Mouse (Mus musculus) left cerebral cortex, postnatal 36 days (tissue): Measurements from ENCODE around the gene Sptssb. TPM values are rescaled to one million over a fixed set of nuclear protein-coding genes. Genes with fewer than 3 reads are reported as not detected.
A peak's percentile ranks its signal among the peaks of the same experiment; 100 is the strongest.

Experiments
- DNase-seq, 2 experiments: peaks; one replicate each; pipeline ENCODE4 v3.0.0; 2021 to 2022; ENCODE audit warnings: low spot score in 2 of 2, mixed read lengths in 1 of 2
- intact Hi-C: fragments of 180-260 bp; cut with DNase I; formaldehyde crosslinking; loops from one replicate; pipeline ENCODE4 v1.15.1; 2025
- total RNA-seq, 2 experiments: library from RNA; stranded (reverse); gene quantifications; 2 replicates each; pipeline ENCODE4 v1.2.3; 2021

Gene Sptssb
- 1 to 10 TPM; 4.1 to 4.5 TPM for total RNA-seq

DNA sequence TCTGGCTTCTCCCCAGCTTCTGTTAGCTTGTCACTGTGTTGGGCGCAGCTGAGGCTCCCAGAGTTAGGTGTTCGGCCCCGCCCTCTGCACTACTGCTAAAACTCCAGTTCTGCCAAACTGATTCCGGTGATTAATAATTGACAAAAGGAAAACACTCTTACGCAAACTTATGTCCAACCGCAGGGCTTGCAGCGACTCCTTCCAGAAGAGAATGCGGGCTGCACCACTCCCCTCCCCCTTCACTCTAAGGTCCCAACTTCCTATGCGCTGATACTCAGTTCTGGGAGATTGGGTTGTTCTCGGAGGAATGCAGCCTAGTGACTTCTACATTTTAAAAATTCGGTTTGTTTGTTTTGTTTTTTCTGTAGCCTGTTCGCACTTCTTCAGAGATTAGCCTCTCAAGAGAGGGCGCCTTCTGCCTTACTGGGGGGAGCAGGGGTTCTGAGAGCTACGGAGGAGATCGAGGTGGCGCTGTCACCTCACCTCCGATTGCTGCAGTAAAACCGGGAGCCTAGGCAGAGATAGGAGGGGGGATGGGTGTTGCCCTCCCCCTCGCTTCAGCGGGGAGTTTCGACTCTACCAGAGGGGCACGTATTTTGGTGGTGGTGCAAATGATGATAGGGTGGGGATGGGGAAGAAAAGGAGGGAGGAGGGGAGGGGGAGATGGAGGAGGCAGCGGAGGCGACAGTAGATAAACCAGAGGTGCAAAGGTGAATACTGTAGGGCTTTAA, at the start of gene Sptssb:
Sptssb (minus strand) TSS at position 83 of the 731 bp plus-strand sequence.
- intact Hi-C loops: no loop called here

DNA sequence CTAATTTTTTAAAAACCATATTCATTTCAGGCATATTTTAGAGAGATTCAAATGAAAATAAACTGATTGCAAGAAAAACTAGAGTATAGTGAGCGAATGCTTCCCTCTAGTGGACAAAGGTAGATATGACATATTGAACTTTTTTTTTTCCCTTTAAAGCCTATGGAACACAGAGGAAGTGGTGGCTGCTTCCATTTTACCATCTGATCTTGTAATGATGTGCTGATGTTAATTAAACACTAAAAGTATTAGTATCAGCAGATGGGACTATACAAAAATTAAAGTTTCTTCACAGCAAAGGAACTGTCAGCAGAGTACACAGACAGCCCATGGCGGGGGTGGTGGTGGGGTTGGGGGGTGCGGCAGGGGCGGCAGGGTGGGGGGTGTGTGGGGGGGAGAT, 48.3 kb upstream of the Sptssb start:
- intact Hi-C loops: no loop called here
- no peak for DNase-seq

More for the DNA sequence above, at the start of gene Sptssb:
- peak; percentile 29 to 35 for DNase-seq

GRCm38 (mm10) chr3:69907564-69907963, 47.8 kb upstream of the Sptssb start:
- intact Hi-C loops: no loop called here

GRCm38 (mm10) chr3:69902787-69903477, 43.2 kb upstream of the Sptssb start:
- no peak for DNase-seq
- intact Hi-C loops: no loop called here

More at GRCm38 (mm10) chr3:69907564-69907963, 47.8 kb upstream of the Sptssb start:
- DNase-seq: no peak

DNA sequence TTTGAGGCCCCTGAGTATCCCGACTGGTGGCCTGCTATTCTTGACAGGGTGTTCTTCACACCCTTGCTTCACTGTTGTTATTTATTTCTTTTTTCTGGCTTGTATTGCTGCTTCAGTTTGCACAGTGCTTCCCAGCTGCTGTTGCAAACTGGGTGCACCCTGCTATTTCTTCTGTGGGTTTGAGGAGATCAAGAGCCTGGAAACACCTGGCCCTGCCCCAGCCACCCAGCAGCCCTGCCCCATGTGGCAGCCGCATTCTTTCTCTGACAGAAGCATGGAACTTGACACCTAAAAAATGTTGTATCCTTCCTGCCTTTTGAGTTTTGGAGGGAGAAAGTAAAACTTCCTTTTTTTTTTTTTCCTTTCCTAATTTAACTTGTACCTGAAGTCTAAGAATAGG, 42.6 kb upstream of the Sptssb start:
- no peak for DNase-seq
- intact Hi-C loops: no loop called here

DNA sequence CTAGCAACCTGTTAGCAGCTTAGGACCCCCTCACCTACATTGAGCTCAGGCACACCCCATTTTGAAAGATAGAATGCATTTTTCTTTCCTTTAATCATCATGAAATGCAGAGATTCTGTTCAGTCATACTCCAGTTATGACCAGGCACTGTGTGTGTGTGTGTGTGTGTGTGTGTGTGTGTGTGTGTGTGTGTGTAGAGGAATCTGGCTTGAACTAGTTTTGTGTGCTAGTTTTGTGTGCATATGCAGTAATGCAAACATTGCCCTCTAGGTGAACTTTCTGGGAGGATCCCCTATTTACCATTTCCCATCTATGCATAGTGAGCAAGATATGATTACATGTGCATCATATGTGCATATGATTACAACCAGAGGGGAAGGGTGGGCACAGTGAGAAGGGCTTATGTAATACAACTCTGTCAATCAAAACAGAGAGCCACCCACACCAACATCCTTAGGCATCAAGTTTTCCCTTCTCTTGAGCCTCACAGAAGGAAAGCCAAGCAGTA, 42.2 kb upstream of the Sptssb start:
- intact Hi-C loops: no loop called here
- no peak for DNase-seq

- DNase-seq: no peak
- intact Hi-C loops: no loop called here
These were observed 40.6 kb upstream of the Sptssb start for GRCm38 (mm10) chr3:69900335-69900734.

DNA sequence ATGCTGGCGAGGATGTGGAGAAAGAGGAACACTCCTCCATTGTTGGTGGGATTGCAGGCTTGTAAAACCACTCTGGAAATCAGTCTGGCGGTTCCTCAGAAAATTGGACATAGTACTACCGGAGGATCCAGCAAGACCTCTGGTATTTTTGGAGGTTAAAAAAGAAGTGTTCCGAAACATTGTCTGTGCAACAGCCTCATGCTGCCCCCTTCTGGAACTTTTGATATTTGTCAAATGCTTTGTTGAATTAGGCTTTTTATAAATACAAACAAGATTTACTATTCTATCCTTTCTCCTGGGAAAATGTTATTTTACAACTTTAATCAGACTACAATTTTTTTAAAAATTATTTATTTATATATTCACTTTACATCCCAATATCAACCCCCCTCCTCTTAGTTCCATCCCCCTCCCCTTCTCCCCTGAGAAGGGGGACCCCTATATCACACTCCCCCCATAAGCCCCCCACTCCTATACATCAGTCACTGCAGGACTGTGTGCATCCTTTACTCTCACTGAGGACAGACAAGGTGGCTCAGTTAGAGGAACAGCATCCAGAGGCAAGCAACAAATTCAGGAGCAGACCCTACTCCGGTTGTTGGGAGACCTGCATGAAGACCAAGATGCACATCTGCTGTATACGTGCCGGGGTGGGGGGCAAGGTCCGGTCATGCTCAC, 38.3 kb upstream of the Sptssb start:
- no peak for DNase-seq
- intact Hi-C loops: loop anchor here (2.0 kb wide), 1 partner anchor 141 kb away; no protein-coding TSS in a partner anchor

DNA sequence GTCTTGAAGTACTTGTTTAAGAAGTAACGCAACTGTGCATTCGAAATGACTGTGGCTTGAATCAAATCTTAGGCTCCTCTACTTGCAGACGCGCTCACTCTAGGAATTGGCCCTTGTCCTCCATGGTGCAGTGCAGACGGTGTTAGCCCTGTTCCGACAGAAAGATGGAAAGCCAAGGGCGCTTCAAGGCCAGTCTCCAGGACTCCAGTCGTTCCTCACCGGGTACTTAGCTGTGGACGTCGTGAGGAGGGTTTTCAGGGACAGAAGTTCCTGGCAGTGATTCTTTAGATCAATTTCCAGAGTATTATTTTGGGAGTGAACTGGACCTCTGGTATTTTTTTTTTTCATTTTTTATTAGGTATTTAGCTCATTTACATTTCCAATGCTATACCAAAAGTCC, 35.8 kb upstream of the Sptssb start:
- intact Hi-C loops: no loop called here
- DNase-seq: no peak

DNA sequence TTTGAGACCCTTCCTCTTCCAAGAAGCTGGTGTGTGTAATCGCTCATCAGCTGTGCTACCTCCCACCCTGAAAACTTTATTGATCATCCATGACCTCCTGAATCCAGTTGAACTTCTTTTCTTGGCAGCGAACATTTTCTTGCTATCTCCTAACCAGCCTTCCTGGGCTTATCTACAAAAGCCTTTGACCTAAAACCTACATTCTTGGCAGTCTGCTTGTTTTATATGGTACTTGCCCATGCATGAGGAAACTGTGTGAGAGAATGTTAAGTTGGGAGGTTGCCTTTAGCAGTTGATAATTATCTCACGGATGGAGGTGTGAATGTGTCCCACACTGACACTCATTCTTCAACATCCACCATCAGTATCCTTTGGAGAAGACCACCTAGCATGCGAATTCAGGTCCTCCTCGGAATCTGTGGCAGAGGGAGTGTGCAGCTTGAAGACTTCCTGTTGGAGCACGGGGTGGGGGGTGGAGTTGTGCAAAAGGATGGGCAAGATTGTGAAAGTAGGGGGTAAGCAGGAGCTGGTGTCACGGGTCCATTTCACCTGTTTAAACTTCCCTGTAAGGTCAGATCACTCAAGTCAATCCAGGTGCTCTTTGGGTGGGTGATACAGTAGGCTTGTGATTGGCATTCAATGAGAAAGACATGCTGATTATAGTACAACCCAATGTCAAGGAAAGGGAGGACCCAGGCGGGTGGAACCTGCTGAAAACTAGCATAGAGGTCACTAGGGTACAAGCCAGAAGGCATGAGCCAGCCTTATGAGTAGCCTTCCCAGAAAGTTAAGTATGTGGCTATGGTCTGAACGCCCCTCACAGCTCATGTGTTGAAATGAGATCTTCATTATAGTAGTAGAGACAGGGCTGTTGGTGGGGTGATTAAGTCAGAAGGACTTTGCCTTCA, 32.7 kb upstream of the Sptssb start:
- intact Hi-C loops: no loop called here
- DNase-seq: no peak

GRCm38 (mm10) chr3:69885866-69886265, 26.1 kb upstream of the Sptssb start:
- DNase-seq: no peak
- intact Hi-C loops: no loop called here

DNA sequence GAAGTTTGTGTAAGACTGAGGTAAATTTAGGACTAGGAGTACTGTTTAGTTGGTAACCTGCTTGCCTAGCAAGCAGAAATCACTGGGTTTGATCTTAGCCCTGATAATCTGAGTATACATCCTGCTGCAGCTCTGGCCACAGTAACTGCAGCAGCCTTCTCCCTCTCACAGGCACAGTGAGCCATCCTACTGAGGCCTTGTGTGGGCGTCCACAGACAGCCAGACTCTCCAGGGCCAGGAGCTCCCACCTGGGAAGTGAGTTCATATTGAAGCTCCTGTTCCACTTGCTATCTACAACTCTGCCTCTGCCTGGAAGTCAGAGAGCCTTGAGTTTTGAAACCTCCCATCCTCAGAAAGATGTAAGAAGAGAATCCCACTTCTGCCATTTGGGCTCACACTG, 24.0 kb upstream of the Sptssb start:
- intact Hi-C loops: no loop called here
- DNase-seq: peak; percentile 33 to 43

DNA sequence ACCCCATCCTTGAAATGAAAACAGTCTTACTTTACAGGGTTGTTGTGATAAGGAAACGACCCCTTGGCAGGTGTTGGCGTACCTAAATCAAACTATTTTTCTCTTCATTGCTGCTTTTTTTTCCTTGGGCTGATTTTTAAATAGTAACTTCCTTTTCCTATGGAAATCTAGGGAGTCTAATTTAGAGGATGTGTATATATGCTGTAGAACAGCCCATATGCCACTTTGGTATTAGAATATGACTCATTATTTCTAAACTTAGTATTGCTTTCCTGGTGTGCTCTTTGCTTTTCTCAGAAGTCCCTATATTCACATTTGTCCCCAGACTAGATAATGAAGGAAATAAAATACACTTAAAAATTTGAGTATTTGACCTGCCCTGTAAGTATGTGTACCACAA, 17.8 kb upstream of the Sptssb start:
- intact Hi-C loops: no loop called here

GRCm38 (mm10) chr3:69874721-69875120, 15.0 kb upstream of the Sptssb start:
- no peak for DNase-seq
- intact Hi-C loops: no loop called here

More for the DNA sequence above, 17.8 kb upstream of the Sptssb start:
- no peak for DNase-seq

DNA sequence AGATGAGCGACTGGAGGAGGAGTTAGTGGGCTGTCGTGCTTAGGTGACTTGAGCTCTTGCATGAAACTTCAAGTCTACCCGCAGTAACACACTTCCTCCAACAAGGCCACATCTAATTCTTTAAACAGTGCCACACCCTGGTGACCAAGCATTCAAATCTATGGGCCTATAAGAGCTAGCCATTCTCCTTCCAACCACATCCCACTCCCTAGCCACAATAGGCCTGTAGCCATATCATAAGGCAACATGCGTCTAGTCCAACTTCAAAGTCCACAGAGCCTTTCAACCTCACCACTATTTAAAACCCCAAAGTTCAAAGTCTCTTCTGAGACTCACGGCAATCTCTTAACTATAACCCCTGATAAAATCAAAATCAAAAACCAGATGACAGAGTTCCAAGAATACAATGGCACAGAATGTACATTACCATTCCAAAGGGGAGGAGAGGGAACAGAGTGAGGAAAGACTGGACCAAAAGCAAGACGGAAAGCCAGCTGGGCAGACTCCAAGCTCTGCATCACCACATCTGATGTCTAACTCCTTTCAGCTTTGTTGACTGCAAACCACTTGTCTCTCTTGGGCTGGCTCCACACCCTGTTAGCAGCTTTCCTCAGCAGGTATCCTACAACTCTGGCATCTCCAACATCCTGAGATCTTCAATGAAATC, 13.1 kb upstream of the Sptssb start:
- intact Hi-C loops: no loop called here
- no peak for DNase-seq

DNA sequence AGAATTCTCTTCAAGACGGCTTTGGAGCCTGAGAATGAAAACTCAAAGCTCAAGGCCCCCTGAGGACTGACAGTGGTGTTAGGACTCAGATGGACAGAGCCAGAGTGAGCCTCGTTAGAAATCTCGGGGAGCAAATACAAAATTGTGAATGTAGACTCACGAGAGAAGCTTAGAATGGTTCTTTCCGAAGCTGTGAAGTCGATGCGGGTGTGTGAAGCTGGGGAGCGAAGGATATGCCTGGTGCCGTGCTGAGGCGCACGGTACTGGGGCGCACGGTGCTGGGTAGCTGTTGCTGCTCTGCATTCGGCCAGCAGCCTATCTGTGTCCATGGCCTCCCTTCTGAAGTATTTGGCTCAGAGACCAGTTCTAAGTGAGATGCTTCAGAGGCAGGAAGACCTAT, 11.4 kb upstream of the Sptssb start:
- intact Hi-C loops: no loop called here
- no peak for DNase-seq

- intact Hi-C loops: no loop called here
These were observed 10.0 kb upstream of the Sptssb start for GRCm38 (mm10) chr3:69869702-69870101.

GRCm38 (mm10) chr3:69861789-69862395, 2.2 kb upstream of the Sptssb start:
- intact Hi-C loops: no loop called here
- no peak for DNase-seq

More at GRCm38 (mm10) chr3:69869702-69870101, 10.0 kb upstream of the Sptssb start:
- DNase-seq: no peak
